Mouse (Mus musculus) liver, postnatal 0 days (tissue): ENCODE measurements around the gene Prrx2.

Experiments
- CTCF ChIP-seq: sonication (generic); IDR thresholded peaks from 2 replicates; pipeline ENCODE4 v1.5.1; 2016; ENCODE audit warnings: antibody characterized with exemption, low read depth
- EP300 ChIP-seq: IDR thresholded peaks from 2 replicates; pipeline ENCODE4 v1.6.1; 2016; ENCODE audit warnings: antibody characterized with exemption, low read depth, mild to moderate bottlenecking

DNA sequence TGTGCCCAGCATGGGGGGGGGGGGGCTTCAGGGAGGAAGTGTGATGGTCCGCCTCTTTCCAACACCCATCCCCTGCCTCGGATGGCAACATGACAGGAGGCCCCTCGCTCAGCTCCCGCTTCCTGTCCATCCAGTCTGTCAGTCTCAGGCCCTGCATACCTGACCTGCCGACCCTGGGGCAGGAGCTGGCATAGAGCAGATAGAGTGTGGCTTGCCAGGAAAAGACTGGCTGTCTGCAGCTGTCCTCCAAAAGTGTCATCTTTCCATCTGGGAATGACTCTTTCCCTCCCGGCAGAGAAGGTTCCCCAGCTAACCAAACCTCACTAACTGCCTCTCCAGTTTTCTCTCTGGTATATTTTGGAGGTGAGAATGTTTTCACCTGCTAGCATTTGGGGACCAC, 15.8 kb downstream of the Prrx2 start:
- TF ChIP-seq CTCF (no peak), EP300 (no peak)
